Mouse (Mus musculus) layer of hippocampus, postnatal 36 days (tissue): ENCODE data around the gene Inka2. TPM values are rescaled to one million over a fixed set of nuclear protein-coding genes. Genes with fewer than 3 reads are reported as not detected.

Experiments
- DNase-seq, 2 experiments: peaks; one replicate each; pipeline ENCODE4 v3.0.0; 2022
- total RNA-seq, 2 experiments: library from RNA; stranded (reverse); gene quantifications; 2 replicates each; pipeline ENCODE4 v1.2.3; 2021

The Inka2 gene
- total RNA-seq, 2 experiments from 2014 or later: 70.4 to 75.5 TPM

DNA sequence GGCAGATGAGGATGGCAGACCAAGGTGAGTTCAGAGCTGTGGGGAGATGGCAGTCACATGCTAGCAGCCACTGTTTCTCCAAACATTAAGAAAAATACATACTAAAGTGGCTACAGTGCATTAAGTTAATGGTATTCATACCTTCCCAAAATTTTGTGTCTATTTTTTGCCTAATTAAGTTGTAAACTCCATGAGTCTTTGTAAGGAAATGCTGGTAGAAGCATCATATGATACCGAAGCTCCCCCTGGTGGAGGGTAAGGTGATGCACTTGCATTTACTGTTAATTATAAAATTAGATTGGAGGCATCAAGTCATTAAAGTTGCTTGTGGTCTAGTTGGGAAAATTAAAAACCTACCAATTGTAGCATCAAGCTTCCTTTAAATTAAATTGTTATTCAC is 21.6 kb downstream of the Inka2 start:
- no peak for DNase-seq

DNA sequence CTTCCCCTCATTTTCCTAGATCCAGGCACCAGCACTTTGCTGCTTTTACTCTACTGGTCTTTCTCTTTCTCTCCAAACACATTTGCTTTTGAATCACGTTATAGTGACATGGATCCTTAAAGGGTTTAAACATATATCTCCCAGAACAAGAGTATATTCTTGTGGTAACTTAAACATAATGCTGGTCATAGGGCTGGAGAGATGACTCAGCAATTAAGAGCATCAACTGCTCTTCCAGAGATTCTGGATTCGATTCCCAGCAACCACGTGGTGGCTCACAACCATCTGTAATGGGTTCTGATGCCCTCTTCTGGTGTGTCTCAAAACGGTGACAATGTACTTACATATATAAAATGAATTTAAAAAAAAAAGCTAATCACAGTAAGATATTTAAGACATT is 28.0 kb downstream of the Inka2 start:
- DNase-seq: no peak

- no peak for DNase-seq
These were observed 29.1 kb downstream of the Inka2 start for GRCm38 (mm10) chr3:105733538-105733937.

DNA sequence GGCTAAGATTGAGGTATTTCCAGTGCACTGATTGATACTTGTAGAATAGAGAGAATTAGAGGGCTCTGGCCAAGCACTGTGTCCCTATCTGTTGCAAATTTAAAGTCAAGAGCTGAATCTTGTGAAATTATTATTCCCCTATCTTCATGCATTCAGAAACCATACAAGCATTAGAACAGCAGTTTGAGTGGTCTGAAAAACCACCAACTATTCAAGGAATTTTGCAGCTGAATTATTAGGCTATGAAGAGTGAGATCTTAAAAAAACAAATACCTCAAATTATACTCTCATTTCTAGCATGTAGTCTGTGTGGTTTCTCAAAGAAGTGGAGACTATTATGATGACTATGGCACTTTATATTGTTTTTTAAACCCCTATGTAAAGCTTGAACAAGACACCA is 30.9 kb downstream of the Inka2 start:
- no peak for DNase-seq

DNA sequence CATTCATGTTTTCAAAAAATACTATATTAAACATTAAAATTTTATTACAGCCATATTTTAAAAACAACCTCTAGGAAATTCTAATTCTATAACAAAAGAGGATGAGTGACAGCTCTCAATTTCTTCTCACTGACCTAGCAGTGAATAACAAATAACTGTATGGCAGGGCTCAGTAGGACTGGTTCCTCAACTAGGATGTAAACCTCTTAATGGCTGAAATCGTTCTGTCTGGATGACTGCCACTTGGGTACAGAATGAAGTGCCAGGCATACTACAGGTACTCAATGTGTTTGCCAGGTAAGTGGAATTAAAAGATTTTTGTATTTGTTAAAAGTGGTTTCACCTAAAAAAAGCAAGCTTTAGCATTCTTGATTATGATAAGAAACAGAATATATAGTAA is 31.7 kb downstream of the Inka2 start:
- DNase-seq: no peak

- DNase-seq: no peak
These were observed 32.7 kb downstream of the Inka2 start for GRCm38 (mm10) chr3:105737070-105737469.

DNA sequence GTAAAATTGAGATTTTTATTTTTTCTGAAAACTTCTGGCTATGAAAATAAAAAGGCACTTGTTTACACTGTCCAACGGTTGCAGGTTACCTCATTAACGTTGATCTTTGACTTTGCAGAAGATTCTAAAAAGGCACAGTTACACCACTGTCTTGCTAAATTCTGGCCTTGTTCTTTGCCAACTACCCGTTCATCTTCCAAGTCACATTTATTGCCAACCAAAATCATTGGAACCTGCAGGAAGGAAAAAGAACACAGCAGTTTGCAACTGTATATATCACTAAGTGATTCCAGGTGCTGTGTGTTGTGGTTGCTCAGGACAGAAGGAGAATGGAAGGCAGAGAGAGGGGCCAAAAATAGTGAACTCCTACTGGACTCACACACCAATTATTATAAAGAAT is 33.3 kb downstream of the Inka2 start:
- no peak for DNase-seq

GRCm38 (mm10) chr3:105746542-105746941 is 42.1 kb downstream of the Inka2 start:
- no peak for DNase-seq

GRCm38 (mm10) chr3:105750810-105751209 is 46.4 kb downstream of the Inka2 start:
- no peak for DNase-seq

GRCm38 (mm10) chr3:105754184-105754583 is 49.8 kb downstream of the Inka2 start:
- no peak for DNase-seq

GRCm38 (mm10) chr3:105755123-105755522 is 50.7 kb downstream of the Inka2 start:
- no peak for DNase-seq

DNA sequence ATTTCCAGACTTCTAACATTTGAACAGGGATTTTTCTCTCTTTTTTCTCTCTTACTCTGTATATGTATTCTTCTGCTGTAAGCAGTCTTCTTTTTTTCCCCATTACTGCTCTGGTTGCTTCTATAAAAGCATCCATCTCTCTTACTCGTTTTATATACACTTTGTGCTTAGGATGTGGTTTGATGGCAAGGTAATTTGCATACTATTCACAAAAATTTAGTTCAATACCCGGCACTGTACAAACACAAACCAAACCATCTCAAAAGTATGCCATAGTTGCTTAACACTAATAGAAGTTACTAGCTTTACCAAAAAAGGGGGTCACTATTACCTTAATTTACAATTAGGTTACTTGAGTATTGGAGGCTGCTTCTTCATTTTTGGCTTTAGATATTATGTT is 52.1 kb downstream of the Inka2 start:
- DNase-seq: no peak

DNA sequence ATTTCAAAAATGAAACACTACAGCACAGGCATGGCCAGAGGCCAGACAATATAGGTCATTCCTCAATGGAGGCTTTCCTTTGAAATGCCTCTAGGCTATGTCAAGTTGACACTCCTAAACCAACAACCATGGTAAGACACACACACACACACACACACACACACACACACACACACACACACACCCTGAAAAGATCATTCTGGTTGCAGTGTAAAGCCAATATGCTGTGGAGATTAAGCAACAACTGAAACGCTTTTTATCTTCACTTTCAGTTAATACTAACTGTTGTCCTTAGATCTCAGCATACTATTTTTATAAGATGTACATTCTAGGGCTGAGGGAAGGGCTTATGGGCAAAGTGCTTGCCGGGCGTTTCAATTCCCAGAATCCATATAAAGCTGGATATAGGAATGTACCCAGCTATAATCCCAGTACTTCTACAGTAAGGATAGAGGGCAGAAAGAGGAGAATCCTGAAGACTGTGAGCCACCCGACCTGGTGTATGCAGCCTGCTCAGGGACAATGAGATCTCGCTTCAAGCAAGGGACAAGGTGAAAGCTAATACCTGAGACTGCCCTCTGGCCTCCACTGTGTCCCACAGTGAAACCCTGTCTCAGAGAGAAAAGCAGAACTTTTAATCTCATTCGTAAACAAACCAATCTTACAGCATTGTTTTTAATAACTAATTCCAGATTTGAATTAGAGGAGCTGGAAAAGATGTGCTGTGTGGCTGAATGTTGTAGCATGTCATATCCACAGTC is 53.1 kb downstream of the Inka2 start:
- DNase-seq: no peak

GRCm38 (mm10) chr3:105758098-105758497 is 53.7 kb downstream of the Inka2 start:
- no peak for DNase-seq

DNA sequence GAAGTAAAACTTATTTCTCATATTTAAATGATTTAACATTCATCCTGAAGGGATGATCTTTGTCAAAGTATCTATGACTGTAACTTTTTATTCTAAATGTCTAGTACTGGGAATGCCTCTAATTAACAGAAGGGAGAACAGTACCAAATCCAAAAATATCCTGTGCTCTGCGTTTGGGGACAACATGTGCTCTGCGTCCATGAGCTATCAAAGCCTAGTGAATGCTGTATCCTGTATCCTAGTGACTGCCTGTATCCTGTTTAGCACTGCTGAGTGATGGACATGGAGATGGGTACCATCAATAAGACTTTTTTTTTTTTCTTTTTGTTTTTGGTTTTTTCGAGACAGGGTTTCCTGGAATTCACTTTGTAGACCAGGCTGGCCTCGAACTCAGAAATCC is 54.3 kb downstream of the Inka2 start:
- DNase-seq: no peak

GRCm38 (mm10) chr3:105760063-105760462 is 55.7 kb downstream of the Inka2 start:
- no peak for DNase-seq

DNA sequence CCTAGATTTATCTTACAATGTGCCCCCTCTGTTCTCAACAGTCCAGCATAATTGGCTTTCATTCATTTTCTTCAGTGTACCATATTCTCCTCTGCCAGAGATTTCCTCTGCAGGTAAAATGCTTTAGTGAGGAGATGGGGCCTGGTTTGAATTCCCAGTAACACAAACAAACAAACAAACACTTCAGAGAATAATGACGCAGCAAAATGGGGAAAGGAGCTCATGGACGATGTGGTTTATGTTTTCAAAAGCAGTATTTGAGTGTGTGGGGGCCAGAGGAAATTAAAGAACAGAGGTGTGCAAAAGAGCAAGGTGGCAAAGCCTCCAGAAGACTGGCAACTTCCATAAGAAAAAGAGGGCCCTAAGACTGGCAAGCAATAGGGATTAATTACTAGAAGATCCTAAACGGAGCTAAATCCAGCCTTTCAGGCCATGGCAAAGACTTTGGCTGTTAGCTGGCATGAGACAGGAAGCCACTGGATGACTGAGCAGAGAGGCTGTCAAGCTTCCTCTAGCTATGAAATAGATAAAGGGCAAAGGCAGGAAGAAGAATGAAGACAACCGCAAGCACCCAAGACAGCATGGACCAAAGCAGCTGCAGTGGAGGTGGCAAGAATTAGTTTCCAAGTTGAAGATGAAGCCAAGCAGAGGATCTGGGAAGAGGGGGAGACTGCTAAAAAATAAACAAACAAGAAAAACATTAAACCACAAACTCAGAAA is 58.9 kb downstream of the Inka2 start:
- DNase-seq: no peak

- DNase-seq: no peak
These were observed 64.1 kb downstream of the Inka2 start for GRCm38 (mm10) chr3:105768529-105768928.

DNA sequence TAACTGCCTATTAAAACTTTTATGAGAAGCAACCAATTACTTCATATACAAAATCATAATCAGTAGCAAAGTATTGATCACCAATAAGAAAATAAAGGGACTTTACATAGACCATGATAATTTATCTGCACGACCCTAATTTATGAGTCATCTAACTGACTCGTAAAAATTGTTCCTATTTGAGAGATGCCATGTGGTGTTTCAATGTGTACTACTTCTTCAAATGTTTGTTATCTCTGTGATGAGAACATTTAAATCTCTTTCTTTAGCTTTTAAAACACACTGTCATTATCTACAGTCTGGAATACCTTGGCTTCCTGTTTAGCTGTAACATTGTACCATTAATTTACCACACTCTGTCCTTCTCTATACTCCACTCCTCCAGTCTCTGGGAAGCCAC is 65.0 kb downstream of the Inka2 start:
- no peak for DNase-seq

Other genes with a start within 250 kb of the Inka2 start
- 10 to 100 TPM; 11.1 to 11.9 TPM for gene Ddx20, start 17.0 kb upstream of the Inka2 start, total RNA-seq
- 100 to 1,000 TPM; 101 to 103 TPM for gene Rap1a, start 96.7 kb downstream of the Inka2 start, total RNA-seq
- under 1 TPM; 0.83 to 1.00 TPM for gene Adora3, start 166.3 kb downstream of the Inka2 start, total RNA-seq
- gene Tmigd3, start 166.3 kb downstream of the Inka2 start, total RNA-seq: not detected
- gene I830077J02Rik, start 228.1 kb downstream of the Inka2 start, total RNA-seq: under 1 TPM; 0.56 to 0.90 TPM